Mouse (Mus musculus) bone marrow, adult 2 months (tissue): ENCODE measurements around the gene Slx1b.

Experiments
- CTCF ChIP-seq: fragments of 200-500 bp; IDR thresholded peaks from 2 replicates; pipeline ENCODE4 v1.5.1; 2011; ENCODE audit warnings: low read length, control low read depth; ENCODE audit not compliant: control insufficient read depth, insufficient read depth
- POLR2A ChIP-seq: fragments of 200-500 bp; IDR thresholded peaks from 2 replicates; pipeline ENCODE4 v1.6.1; 2011; ENCODE audit warnings: low read depth, mild to moderate bottlenecking, control low read depth, low read length, borderline replicate concordance; ENCODE audit not compliant: control insufficient read depth

- TF ChIP-seq CTCF (no peak), POLR2A (no peak)
Measured at GRCm38 (mm10) chr7:126668452-126668851, 27.1 kb downstream of the Slx1b start.
